Mouse (Mus musculus) stomach, postnatal 0 days (tissue): ENCODE results near the gene Mfsd4b3.

Experiments
- CTCF ChIP-seq: IDR thresholded peaks from 2 replicates; pipeline ENCODE4 v1.5.1; 2016; ENCODE audit warnings: antibody characterized with exemption, low read depth, mild to moderate bottlenecking, moderate library complexity
- EP300 ChIP-seq: optimal IDR thresholded peaks from 2 replicates; pipeline ENCODE3; 2016; ENCODE audit warnings: antibody characterized with exemption

- TF ChIP-seq CTCF = no peak
- TF ChIP-seq EP300 = no peak
Measured at GRCm38 (mm10) chr10:39977346-39977745, 17.4 kb upstream of the Mfsd4b3 start.
